Mouse (Mus musculus) liver (tissue): Measurements from ENCODE around the gene Gm21905.

Experiments
- DNase-seq: peaks from one replicate; pipeline ENCODE4 v3.0.0-alpha.2; 2020; ENCODE audit warnings: mixed read lengths

Gm21905 gene

GRCm38 (mm10) chr5:67946321-67946720 is at the start of gene Gm21905:
TSS of gene Gm21905 (minus strand) at chr5:67946421.
- no peak for DNase-seq

DNA sequence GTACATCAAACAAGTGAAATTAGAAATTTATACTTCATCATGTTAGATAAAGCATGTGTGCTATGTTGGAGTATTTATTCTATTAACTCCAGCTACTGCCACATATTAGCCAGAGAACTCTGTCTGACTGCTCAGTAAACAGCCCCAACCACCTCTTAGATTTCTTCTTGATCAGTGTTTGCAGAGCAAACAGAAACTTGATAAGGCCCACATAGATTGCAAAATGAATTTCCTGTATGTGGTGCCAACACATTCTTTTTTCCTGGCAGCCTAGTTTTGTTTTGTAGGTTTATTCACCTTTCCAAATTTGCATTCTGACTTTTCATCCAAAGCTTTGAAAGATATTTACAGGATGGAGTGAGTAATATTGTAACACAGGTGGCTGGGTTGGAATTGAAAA is 44.2 kb upstream of the Gm21905 start:
- no peak for DNase-seq

- no peak for DNase-seq
These were observed 35.8 kb upstream of the Gm21905 start for GRCm38 (mm10) chr5:67981946-67982526.

- no peak for DNase-seq
These were observed 23.3 kb upstream of the Gm21905 start for GRCm38 (mm10) chr5:67969536-67969935.

DNA sequence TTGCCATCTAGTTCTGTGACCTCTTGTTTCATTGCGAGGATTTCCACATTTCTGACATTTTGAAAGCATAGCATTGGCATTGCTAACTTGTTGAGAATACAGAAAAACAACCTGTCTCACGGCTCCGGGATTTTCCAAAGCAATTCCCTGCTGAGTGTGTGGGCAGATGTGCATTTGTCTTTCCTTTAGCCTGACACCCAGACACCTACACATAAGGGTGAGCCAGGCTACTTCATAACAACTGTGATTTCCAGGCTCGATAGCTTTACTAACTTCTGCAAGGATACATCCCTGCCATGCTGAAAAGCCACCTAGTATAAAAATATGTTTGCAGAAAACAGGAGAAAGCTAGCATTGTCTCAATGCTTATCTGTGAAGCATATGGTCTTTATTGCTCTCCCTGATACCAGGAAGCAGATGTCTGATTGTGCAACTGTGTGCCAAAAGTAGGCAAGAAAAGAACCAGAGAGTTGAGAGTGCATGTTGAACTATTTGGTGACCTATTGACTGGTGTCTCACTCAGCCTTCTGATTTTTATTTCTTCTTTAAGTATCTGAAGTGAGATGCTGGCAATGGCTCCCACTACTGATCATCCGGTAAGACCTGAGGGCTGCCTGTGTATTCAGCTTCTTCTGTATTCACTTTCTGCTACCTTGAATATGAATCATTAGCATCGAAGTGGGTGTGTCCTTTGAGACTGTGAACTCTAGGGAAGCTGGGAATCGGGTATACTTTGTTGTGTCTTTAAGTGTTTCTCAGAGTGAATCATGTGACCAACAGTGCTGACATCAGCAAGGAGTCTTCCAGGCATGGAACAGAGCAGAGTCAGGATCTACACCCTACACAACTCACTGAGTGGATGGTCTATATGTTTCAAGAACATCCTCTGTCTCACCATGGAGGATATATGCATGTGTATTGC is 15.7 kb upstream of the Gm21905 start:
- no peak for DNase-seq

GRCm38 (mm10) chr5:67955486-67955885 is 9.3 kb upstream of the Gm21905 start:
- no peak for DNase-seq

GRCm38 (mm10) chr5:67954097-67954496 is 7.9 kb upstream of the Gm21905 start:
- DNase-seq: no peak

DNA sequence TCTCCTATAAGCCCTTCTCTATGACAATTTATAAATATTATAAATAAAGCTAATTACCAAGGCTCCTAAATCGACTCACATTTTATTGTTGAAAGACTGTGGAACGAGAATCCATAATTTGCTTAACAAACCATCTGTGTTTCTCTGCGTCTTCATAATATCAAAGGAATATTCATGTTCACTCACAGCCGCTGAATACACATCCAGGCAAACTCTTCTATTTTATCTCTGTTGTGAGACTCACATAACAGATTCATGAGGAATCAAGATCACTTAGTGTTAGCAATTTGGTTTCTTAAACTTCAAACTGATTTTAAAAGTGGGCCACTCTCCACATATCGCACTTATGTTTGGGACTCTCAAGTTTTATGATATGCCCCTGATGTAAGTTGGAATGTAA is 1.9 kb upstream of the Gm21905 start:
- no peak for DNase-seq

DNA sequence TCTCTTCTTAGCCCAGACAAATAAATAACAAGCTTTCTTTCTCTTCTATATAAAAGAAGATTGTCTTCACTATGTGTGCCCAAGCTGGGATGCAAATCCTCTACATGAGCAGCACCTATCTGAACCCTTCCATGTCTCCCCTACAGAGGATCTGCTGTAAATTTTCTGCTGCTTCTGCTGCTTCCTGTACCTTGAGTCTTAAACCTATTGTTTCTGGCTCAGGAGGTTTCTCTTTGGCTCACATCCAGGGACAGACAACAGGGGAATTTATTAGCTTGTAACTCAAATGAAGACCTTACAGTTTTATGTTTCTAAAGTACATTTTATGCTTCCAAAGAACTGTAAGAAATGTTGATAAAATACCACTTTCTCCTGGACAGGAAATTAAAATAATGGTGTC is 785 bp upstream of the Gm21905 start:
- DNase-seq: no peak

DNA sequence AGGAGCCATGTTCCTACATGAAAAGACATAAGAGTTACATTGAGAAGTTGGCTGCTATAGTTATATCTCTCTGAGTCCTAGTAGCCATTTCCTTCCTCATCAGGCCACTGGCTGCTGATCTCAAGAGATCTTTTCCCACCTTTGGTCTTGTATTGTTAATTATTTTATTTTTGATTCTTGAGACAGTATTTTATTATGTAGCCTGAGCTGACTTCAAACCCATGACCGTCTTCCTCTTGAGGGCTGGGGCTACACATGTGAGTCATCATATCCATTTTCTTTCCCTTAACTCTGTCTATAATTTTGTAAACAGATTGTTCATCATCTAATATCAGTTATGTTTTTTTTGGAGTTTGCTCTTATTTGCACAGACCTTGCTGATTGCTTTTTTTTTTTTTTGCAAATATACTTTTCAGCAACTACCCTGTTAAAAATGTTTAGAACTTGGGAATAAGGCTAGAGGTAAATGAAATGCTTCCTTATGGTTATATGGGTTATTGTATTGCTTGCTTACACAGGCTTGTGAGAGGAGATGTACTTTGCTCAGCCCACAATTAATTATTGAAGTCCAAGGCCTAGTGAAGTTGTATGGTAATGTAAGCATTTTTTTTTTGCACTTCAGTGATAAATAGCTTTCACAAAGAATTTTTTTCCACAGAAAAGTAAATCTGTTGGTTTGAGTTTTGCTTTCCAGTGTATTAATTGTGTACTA is 2.0 kb downstream of the Gm21905 start:
- no peak for DNase-seq

DNA sequence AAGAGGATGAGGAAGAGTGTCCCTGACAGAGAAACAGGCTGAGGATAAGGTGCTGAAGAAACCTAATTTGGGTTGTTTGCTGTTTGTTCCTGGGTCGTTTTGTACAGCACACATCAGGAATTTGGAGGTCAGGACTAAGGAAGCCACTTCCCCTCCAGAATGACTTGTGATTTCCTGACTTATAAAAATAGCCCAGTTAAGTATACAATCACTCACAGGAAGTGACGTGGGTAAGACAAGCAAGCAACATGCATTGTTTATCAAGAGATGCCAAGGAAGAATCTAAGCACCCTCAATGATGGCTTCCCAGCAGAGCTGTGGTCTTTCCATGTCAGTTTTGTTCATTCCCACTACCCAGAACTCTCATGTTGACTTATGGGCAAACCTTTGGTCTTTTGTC is 3.0 kb downstream of the Gm21905 start:
- DNase-seq: no peak

DNA sequence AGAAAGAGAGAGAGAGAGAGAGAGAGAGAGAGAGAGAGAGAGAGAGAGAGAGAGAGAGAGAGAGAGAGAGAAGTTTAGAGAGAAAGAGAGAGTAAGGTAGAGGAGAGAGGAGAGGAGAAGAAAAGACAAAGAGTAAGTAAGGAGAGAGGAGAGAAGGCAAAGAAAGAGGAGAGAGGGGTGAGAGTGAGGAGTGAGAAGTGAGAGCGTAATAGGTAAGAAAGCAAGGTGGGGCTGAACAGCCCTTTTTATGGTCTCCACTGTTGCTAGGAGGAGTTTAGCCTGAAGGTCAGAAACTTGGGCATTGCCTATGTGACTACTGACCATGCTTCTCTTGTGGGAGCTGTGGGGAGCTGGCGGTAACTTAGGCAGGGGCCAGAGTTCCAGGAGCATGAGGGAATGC is 4.9 kb downstream of the Gm21905 start, which contains the start of gene Gm5108:
Gene Gm5108 (plus strand): TSS at position 301 of the 400 bp plus-strand sequence.
- no peak for DNase-seq

DNA sequence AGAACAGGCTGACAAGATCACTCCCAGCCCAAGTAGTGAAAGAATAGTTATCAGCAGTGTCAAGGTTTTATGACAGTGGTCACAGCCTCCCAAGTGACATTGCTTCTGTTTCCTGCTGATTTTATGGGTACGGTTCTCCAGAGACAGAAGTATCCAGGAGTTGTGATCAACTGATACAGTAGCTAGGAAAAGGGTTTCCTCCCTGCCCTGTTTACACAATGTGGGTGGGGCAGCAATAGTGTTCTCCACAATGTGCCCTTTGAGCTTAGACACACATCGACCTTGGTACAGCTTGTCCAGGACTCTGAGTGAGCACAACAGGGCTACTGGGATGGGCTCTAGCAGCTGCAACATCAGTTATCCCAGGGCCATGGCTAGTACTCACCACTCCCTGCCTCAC is 14.6 kb downstream of the Gm21905 start:
- peak; percentile 7 for DNase-seq

DNA sequence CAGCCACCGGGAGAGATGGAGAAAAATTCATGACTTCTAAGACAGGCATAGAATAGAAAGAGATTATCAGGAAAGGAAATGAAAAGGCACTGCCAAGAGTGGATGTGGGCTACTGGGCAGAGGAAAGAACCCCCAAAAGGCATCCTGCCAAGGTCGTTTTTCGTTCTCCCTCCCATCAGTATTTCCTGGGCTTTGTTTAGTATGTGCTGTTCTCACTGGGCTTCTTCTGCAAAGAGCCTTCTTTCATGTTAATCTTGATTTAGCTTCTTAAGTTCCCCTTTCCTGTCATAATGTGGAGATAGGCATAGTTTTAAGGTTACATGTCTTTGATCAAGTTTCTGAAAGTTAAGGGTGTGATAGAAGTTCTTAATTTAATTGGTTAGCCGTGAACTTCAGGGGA is 15.6 kb downstream of the Gm21905 start:
- no peak for DNase-seq

GRCm38 (mm10) chr5:67904555-67904954 is 41.7 kb downstream of the Gm21905 start:
- DNase-seq: no peak

DNA sequence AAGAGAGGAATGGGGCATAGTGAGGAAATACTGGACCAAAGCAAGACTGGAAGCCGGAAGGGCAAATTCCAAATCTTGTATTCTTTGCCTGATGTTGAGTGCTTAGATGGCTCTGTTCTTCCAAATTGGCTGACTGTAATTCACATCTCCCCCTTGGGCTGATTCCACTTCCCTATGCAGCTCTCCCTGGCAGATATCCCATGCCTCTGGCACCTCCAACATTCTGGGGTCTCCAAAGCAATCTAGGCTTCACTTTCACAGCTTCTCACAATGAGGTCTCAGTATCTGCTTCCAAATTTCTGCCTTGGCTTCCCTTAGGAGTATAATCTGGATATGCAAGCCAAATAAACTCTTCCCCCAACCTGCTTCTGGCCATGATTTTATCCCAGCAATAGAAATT is 47.3 kb downstream of the Gm21905 start:
- no peak for DNase-seq

- DNase-seq: no peak
These were observed 61.6 kb downstream of the Gm21905 start for GRCm38 (mm10) chr5:67884422-67885210.

GRCm38 (mm10) chr5:67883564-67884171 is 62.6 kb downstream of the Gm21905 start:
- peak; percentile 20 for DNase-seq
